Mouse (Mus musculus) limb, embryonic 14.5 days (tissue): Measurements from ENCODE around the gene Eif3m. TPM values are rescaled to one million over a fixed set of nuclear protein-coding genes. Genes with fewer than 3 reads are reported as not detected.

ENCODE experiments used
- ATAC-seq: fragments of 200-750 bp; cut with Nextera tagmentation; 2 replicates; pipeline ENCODE4 v1.8.0; 2017; ENCODE audit warnings: low read depth, moderate number of reproducible peaks, moderate TSS enrichment; ENCODE audit not compliant: low FRiP score
- DNase-seq: peaks from one replicate; pipeline ENCODE4 v3.0.0-alpha.2; 2015; ENCODE audit warnings: low spot score
- H3K27ac ChIP-seq: fragments of 300-500 bp; sonication (generic); replicated peaks from 2 replicates; pipeline ENCODE4 v1.5.1; 2014; ENCODE audit warnings: low read depth, mild to moderate bottlenecking, low read length, moderate library complexity, mixed read lengths
- H3K27me3 ChIP-seq: fragments of 300-500 bp; sonication (generic); 2 replicates; pipeline ENCODE4 v1.6.1; 2014; ENCODE audit warnings: low read length, mixed read lengths; ENCODE audit not compliant: control insufficient read depth, insufficient read depth
- H3K36me3 ChIP-seq: fragments of 300-500 bp; sonication (generic); 2 replicates; pipeline ENCODE4 v1.6.1; 2014; ENCODE audit warnings: mild to moderate bottlenecking, low read length, moderate library complexity, mixed read lengths; ENCODE audit not compliant: control insufficient read depth, insufficient read depth
- H3K4me1 ChIP-seq: fragments of 300-500 bp; sonication (generic); 2 replicates; pipeline ENCODE4 v1.6.1; 2014; ENCODE audit warnings: antibody characterized with exemption, low read length, mixed read lengths; ENCODE audit not compliant: control insufficient read depth, insufficient read depth
- H3K4me2 ChIP-seq: fragments of 300-500 bp; sonication (generic); replicated peaks from 2 replicates; pipeline ENCODE4 v1.6.1; 2014; ENCODE audit warnings: low read depth, mild to moderate bottlenecking, low read length, moderate library complexity; ENCODE audit not compliant: severe bottlenecking
- H3K4me3 ChIP-seq: fragments of 300-500 bp; sonication (generic); replicated peaks from 2 replicates; pipeline ENCODE4 v1.5.1; 2014; ENCODE audit warnings: low read length
- H3K9ac ChIP-seq: fragments of 300-500 bp; sonication (generic); 2 replicates; pipeline ENCODE4 v1.6.1; 2014; ENCODE audit warnings: mild to moderate bottlenecking, low read depth, low read length, moderate library complexity; ENCODE audit not compliant: severe bottlenecking
- H3K9me3 ChIP-seq: fragments of 300-500 bp; sonication (generic); 2 replicates; pipeline ENCODE4 v1.6.1; 2016; ENCODE audit warnings: low read length; ENCODE audit not compliant: control insufficient read depth
- POLR2A ChIP-seq: fragments of 200-500 bp; IDR thresholded peaks from 2 replicates; pipeline ENCODE4 v1.8.0; 2012; ENCODE audit warnings: inconsistent platforms, mild to moderate bottlenecking, moderate library complexity, borderline replicate concordance; ENCODE audit not compliant: insufficient read depth, insufficient read length; ENCODE audit errors: extremely low read depth
- WGBS: fragments of 180-500 bp; shearing (Covaris S2); extraction: QIAGEN DNeasy Blood & Tissue Kit; methylation state at CpG from one replicate; pipeline ENCODE4 v1.1.7; 2014; 5-methylcytosine and 5-hydroxymethylcytosine counted together
- polyA plus RNA-seq, 2 experiments: library from polyadenylated mRNA; depleted of rRNA in 1 of 2; stranded (reverse) in 1 of 2; unstranded in 1 of 2; fragments of >200 nt; fragmentation: Nextera tagmentation in 1 of 2; extraction: Ambion mirVana in 1 of 2; gene quantifications; 2 replicates each; pipeline versions ENCODE4 v1.2.1 to v1.2.3; 2012 to 2014

The Eif3m gene
- polyA plus RNA-seq, 2 experiments = 145 to 292 TPM

DNA sequence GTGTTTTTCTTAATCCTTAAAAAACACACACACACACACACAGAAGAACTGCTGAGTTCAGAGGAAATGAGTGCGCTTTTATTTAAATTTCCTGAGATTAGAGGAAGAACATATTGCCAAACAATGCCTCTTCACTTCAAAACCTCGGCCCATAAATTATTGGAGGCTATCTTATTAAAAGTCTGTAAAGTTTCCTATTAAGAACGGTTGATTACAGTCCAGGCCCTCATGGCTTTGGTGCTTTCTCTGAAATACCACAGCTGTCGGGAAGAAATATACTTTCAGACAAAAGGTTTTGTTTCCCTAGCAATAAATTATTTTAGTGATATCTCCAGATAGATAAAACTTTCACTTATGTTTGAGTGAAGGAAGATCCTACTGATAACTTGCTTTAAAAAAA, 26.3 kb upstream of the Eif3m start:
- no peaks in the 10 kb centered on the region for H3K27me3 ChIP-seq

GRCm38 (mm10) chr2:105040859-105041258, 24.0 kb upstream of the Eif3m start:
- H3K4me2 ChIP-seq = no peak overlapping the region
- whole genome bisulfite sequencing = 70% methylated on average over 4 of the region's 4 CpGs
- no peaks in the 10 kb centered on the region for H3K36me3 ChIP-seq
- no peaks in the 10 kb centered on the region for H3K9me3 ChIP-seq
- H3K9ac ChIP-seq = no peak overlapping the region
- no peak for TF ChIP-seq POLR2A
- H3K27ac ChIP-seq = no peak overlapping the region
- H3K4me1 ChIP-seq = no peaks in the 10 kb centered on the region
- ATAC-seq (no peak), DNase-seq (no peak)
- no peaks in the 10 kb centered on the region for H3K27me3 ChIP-seq
- no peak overlapping the region for H3K4me3 ChIP-seq

More for the DNA sequence above, 26.3 kb upstream of the Eif3m start:
- no peak overlapping the region for H3K4me3 ChIP-seq
- TF ChIP-seq POLR2A = no peak
- no peak overlapping the region for H3K27ac ChIP-seq
- WGBS = 43% methylated on average over 4 of the region's 4 CpGs
- no peak overlapping the region for H3K4me2 ChIP-seq
- H3K4me1 ChIP-seq = no peaks in the 10 kb centered on the region
- DNase-seq (no peak), ATAC-seq (no peak)
- no peak overlapping the region for H3K9ac ChIP-seq
- no peaks in the 10 kb centered on the region for H3K36me3 ChIP-seq
- no peaks in the 10 kb centered on the region for H3K9me3 ChIP-seq

DNA sequence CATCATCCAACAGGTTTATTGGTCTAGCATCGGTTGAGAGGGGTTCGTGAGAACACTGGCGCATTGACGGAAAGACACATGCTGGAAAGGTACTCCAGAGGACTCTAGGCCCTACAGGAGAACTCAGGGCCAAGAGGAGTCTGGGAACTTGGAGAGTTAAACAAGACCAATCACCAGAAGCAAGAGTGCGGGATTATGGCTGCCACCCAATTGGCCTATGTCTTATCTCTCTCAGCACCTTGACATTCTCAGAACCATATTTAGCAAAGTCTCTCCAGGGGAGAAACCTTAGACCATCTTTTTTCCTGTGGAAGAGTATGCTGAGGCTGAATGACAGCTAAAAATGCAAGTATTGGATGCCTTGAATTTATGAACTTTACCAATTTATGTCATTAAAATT, 22.0 kb upstream of the Eif3m start:
- no peak overlapping the region for H3K27ac ChIP-seq
- H3K36me3 ChIP-seq = no peaks in the 10 kb centered on the region
- H3K27me3 ChIP-seq = no peaks in the 10 kb centered on the region
- H3K4me2 ChIP-seq = no peak overlapping the region
- DNase-seq (no peak), ATAC-seq (no peak)
- no peak overlapping the region for H3K9ac ChIP-seq
- TF ChIP-seq POLR2A = no peak
- WGBS = 89% methylated on average over 5 of the region's 5 CpGs
- no peaks in the 10 kb centered on the region for H3K4me1 ChIP-seq
- H3K4me3 ChIP-seq = no peak overlapping the region
- no peaks in the 10 kb centered on the region for H3K9me3 ChIP-seq

DNA sequence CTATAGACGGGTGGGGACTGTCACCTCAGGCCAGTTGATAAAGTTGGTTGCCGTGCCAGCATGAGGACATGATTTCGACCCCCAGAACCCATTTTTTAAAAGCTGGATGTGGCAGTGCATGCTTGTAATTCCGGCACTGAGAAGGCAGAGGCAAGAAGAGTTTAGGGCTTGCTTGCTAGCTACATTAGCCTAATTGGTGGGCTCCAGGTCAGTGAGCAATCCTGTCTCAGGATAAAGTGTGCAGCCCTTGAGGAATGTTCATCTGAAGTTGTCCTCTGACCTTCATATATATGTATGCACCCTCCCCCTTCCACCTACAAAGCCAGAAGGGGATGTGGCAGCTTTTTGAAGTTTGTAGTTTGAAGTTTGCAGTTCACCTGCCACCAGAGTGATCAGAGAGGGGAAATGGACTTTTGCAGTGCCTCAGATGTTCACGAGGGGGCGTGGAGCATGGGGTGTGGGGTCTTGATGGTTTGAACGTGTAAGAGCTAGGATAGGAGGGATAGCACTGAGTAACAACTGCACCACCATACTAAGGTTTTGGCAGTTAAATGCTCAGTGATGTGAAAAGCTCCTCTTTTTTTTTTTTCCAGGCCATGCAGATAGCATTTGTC, 21.2 kb upstream of the Eif3m start:
- DNase-seq (no peak), ATAC-seq (no peak)
- no peak overlapping the region for H3K4me2 ChIP-seq
- H3K4me1 ChIP-seq = no peaks in the 10 kb centered on the region
- 69% methylated on average over 7 of the region's 7 CpGs for WGBS
- H3K27me3 ChIP-seq = no peaks in the 10 kb centered on the region
- H3K9me3 ChIP-seq = no peaks in the 10 kb centered on the region
- H3K36me3 ChIP-seq = no peaks in the 10 kb centered on the region
- no peak overlapping the region for H3K27ac ChIP-seq
- H3K9ac ChIP-seq = no peak overlapping the region
- H3K4me3 ChIP-seq = no peak overlapping the region
- no peak for TF ChIP-seq POLR2A

DNA sequence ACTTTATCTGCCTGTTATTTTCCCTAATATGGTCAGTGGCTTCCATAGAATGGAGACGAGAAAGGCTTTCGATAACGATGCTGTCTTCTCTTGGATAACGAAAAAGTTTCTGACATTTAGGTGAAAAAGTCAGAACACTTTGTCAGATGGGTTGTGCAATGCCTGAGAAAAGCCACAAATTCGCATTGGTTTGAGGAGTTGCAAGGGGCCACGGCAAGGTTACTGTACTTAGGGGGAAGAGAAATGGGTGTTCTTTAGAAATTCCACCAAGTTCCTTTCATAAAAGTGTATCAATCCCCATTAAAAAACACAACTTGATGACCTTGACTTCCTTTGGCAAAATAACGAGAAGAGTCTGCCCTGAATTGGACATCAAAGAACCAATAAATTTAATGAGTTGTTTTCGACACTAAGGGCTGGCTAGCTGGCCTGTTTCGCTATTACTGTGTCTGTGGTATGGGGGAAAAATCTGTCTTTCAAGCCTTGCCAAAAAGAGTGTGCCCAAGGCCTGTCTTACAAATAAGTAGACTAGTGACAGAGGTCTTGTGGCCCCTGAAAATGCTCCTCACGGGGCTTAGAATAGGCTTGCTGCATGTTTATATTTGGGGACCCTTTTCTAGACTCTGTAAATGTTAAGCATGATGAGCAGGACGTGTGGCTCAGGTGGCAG, 19.7 kb upstream of the Eif3m start:
- WGBS = 46% methylated on average over 11 of the region's 11 CpGs

GRCm38 (mm10) chr2:105035985-105036384, 19.1 kb upstream of the Eif3m start:
- ATAC-seq = no peak
- Histone ChIP-seq H3K36me3 (no peaks in the 10 kb centered on the region), H3K4me2 (no peak overlapping the region), H3K9ac (no peak overlapping the region), H3K9me3 (no peaks in the 10 kb centered on the region), H3K4me3 (no peak overlapping the region), H3K27me3 (no peaks in the 10 kb centered on the region), H3K4me1 (no peaks in the 10 kb centered on the region), H3K27ac (no peak overlapping the region)
- DNase-seq = no peak
- no peak for TF ChIP-seq POLR2A
- 70% methylated on average over 11 of the region's 11 CpGs for WGBS

More for the DNA sequence above, 19.7 kb upstream of the Eif3m start:
- no peak overlapping the region for H3K4me2 ChIP-seq
- H3K9ac ChIP-seq = no peak overlapping the region
- no peaks in the 10 kb centered on the region for H3K9me3 ChIP-seq
- ATAC-seq (no peak), DNase-seq (no peak)
- H3K27me3 ChIP-seq = no peaks in the 10 kb centered on the region
- no peaks in the 10 kb centered on the region for H3K4me1 ChIP-seq
- TF ChIP-seq POLR2A = no peak
- no peak overlapping the region for H3K4me3 ChIP-seq
- H3K36me3 ChIP-seq = no peaks in the 10 kb centered on the region
- no peak overlapping the region for H3K27ac ChIP-seq
